32 mouse cellular contexts compared by ENCODE assay signal in the genomic region with DNA sequence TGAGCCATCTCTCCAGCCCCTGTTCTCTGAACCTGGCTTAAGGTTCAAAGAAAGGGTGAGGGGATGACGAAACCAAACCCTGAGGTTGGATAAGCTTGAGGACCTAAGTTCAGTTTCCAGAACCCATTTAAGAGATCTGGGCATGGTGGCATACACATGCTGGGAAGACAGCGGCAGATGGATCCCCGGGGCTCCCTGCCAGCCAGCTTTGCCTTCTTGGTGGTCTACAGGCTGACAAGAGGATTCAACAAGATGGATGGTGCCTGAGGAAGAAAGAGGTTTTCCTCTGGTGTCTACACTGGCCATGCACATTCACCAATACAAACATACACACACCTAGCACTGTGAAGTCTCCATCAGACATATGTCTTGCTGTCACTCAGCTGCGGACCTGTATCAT. TPM values are rescaled to one million over a fixed set of nuclear protein-coding genes. Genes with fewer than 3 reads are reported as not detected.
DNase-seq lines count a peak whose midpoint lies in the region; ATAC-seq and TF ChIP-seq lines count a peak whose summit lies in the region.
"Had no signal": no experiment of that assay in that cellular context is flagged by ENCODE, and none has a peak within 500 bp of the region (broad histone marks: within the 10 kb centered on the region; RNA-seq: fewer than 3 reads in every experiment).

No protein-coding gene starts in this region.

- peak overlapping the region; percentile 42; the same call in 1 of the 2 replicates for H3K27ac ChIP-seq in hindbrain, postnatal 0 days
- H3K27ac ChIP-seq in hindbrain, embryonic 11.5 days (ENCODE audit: low read depth, low read length), result no peak overlapping the region
- no peak overlapping the region for H3K27ac ChIP-seq in left cerebral cortex, adult 2 months
- no peak overlapping the region for H3K27ac ChIP-seq in stomach, postnatal 0 days (replicated peaks)
- H3K27ac ChIP-seq: embryonic facial prominence, embryonic 10.5 days; embryonic facial prominence, embryonic 15.5 days; hindbrain, embryonic 13.5 days; limb, embryonic 10.5 days; limb, embryonic 15.5 days; liver, embryonic 13.5 days; midbrain, embryonic 12.5 days; neural tube, embryonic 13.5 days; stomach, embryonic 15.5 days had no signal

- in situ Hi-C loops in Patski (cut with MboI; ENCODE audit: low pct_unique_long_range_greater_than_20kb), result no loop called here

- no peak overlapping the region for H3K4me3 ChIP-seq in hindbrain, postnatal 0 days (ENCODE audit: low read length)
- no peak overlapping the region for H3K4me3 ChIP-seq in hindbrain, embryonic 11.5 days (ENCODE audit: low read depth, low read length)
- H3K4me3 ChIP-seq in left cerebral cortex, adult 2 months, result no peak overlapping the region
- no peak overlapping the region for H3K4me3 ChIP-seq in stomach, postnatal 0 days (ENCODE audit: low read depth, low read length)
- H3K4me3 ChIP-seq: embryonic facial prominence, embryonic 10.5 days; embryonic facial prominence, embryonic 15.5 days; hindbrain, embryonic 13.5 days; limb, embryonic 10.5 days; limb, embryonic 15.5 days; liver, embryonic 13.5 days; megakaryocyte, embryonic 14.5 days; midbrain, embryonic 12.5 days; myocyte; neural tube, embryonic 13.5 days; stomach, embryonic 15.5 days had no signal

- no peaks in the 10 kb centered on the region for H3K9me3 ChIP-seq in hindbrain, postnatal 0 days (ENCODE audit: low read length)
- 0 out of 2 replicates have a peak, but pooled peaks cover 2% of the 10 kb centered on the region for H3K9me3 ChIP-seq in hindbrain, embryonic 11.5 days (ENCODE audit: control insufficient read depth, low read length)
- no peaks in the 10 kb centered on the region for H3K9me3 ChIP-seq in stomach, postnatal 0 days (ENCODE audit: control insufficient read depth, low read length)
- H3K9me3 ChIP-seq: embryonic facial prominence, embryonic 10.5 days; embryonic facial prominence, embryonic 15.5 days; hindbrain, embryonic 13.5 days; limb, embryonic 10.5 days; limb, embryonic 15.5 days; liver, embryonic 13.5 days; neural tube, embryonic 13.5 days; stomach, embryonic 15.5 days had no signal

- CTCF ChIA-PET in Patski (lab: Charles Lee), result no interaction called here

- H3K4me2 ChIP-seq in hindbrain, postnatal 0 days (ENCODE audit: low read depth, low read length), result no peak overlapping the region
- no peak overlapping the region for H3K4me2 ChIP-seq in hindbrain, embryonic 11.5 days (replicated peaks; ENCODE audit: low read depth, low read length)
- H3K4me2 ChIP-seq in stomach, postnatal 0 days (replicated peaks; ENCODE audit: low read depth), result no peak overlapping the region
- H3K4me2 ChIP-seq: embryonic facial prominence, embryonic 15.5 days; heart, embryonic 11.5 days; hindbrain, embryonic 13.5 days; limb, embryonic 15.5 days; liver, embryonic 13.5 days; midbrain, embryonic 12.5 days; neural tube, embryonic 13.5 days; stomach, embryonic 15.5 days had no signal

- H3K36me3 ChIP-seq in hindbrain, postnatal 0 days (ENCODE audit: insufficient read depth, low read length), result peaks cover 27% of the 10 kb centered on the region; the same call in 1 of the 2 replicates
- no peaks in the 10 kb centered on the region for H3K36me3 ChIP-seq in hindbrain, embryonic 11.5 days (ENCODE audit: control insufficient read depth, insufficient read depth, low read length)
- H3K36me3 ChIP-seq in stomach, postnatal 0 days (ENCODE audit: control insufficient read depth, insufficient read depth, low read length), result peaks cover 3% of the 10 kb centered on the region

- POLR2A ChIA-PET in Patski (lab: Charles Lee), result no interaction called here

- no peaks in the 10 kb centered on the region for H3K27me3 ChIP-seq in hindbrain, postnatal 0 days (ENCODE audit: insufficient read depth, low read length)
- H3K27me3 ChIP-seq in hindbrain, embryonic 11.5 days (ENCODE audit: control insufficient read depth, insufficient read depth, low read length), result no peaks in the 10 kb centered on the region
- no peaks in the 10 kb centered on the region for H3K27me3 ChIP-seq in Patski
- no peaks in the 10 kb centered on the region for H3K27me3 ChIP-seq in stomach, postnatal 0 days (ENCODE audit: control insufficient read depth, insufficient read depth, low read length)
- H3K27me3 ChIP-seq: embryonic facial prominence, embryonic 15.5 days; hindbrain, embryonic 13.5 days; limb, embryonic 15.5 days; liver, embryonic 13.5 days; megakaryocyte, embryonic 14.5 days; midbrain, embryonic 12.5 days; neural tube, embryonic 13.5 days; stomach, embryonic 15.5 days had no signal

- 69% methylated on average over 4 of the region's 4 CpGs for WGBS in hindbrain, postnatal 0 days
- 82% methylated on average over 4 of the region's 4 CpGs for WGBS in hindbrain, embryonic 11.5 days
- 84% methylated on average over 4 of the region's 4 CpGs for WGBS in stomach, postnatal 0 days

- H3K4me1 ChIP-seq in hindbrain, postnatal 0 days (ENCODE audit: insufficient read depth, low read length), result no peaks in the 10 kb centered on the region
- no peaks in the 10 kb centered on the region for H3K4me1 ChIP-seq in hindbrain, embryonic 11.5 days (replicated peaks; ENCODE audit: control insufficient read depth, insufficient read depth, low read length)
- no peaks in the 10 kb centered on the region for H3K4me1 ChIP-seq in stomach, postnatal 0 days (replicated peaks; ENCODE audit: control insufficient read depth, insufficient read depth)
- H3K4me1 ChIP-seq: embryonic facial prominence, embryonic 10.5 days; embryonic facial prominence, embryonic 15.5 days; limb, embryonic 10.5 days; limb, embryonic 15.5 days; liver, embryonic 13.5 days; megakaryocyte, embryonic 14.5 days; midbrain, embryonic 12.5 days; stomach, embryonic 15.5 days had no signal

- no peak for TF ChIP-seq EP300 in stomach, postnatal 0 days (optimal IDR thresholded peaks at IDR 0.05)

- DNase-seq in cerebellum, postnatal 14 days, result peak; percentile 56 to 57
- no peak for DNase-seq in cerebellum, adult 8-10 months
- no peak for DNase-seq in hindbrain, postnatal 0 days (ENCODE audit: low spot score)
- no peak for DNase-seq in hindbrain, embryonic 11.5 days (ENCODE audit: low spot score)
- DNase-seq in left cerebral cortex, postnatal 4 days, result peak; percentile 85
- DNase-seq in left cerebral cortex, adult 2 months (ENCODE audit: extremely low spot score in 1 of 2, low spot score in 2 of 2), result no peak
- DNase-seq in Patski (ENCODE audit: low read depth, low spot score), result peak; percentile 30
- no peak for DNase-seq in stomach, postnatal 0 days (ENCODE audit: low spot score)
- DNase-seq: adrenal gland, postnatal 10 days; cerebellum, adult 11 months; gastrocnemius, postnatal 36 days; heart, adult 18-20 months; heart, postnatal 36 days; kidney, adult 9 months; kidney, postnatal 10 days; liver, embryonic 13.5 days; lung, adult 18-20 months; lung, postnatal 4 days; thymus, postnatal 14 days had no signal

- intact Hi-C loops in left cerebral cortex, postnatal 4 days (cut with DNase I), result no loop called here
- intact Hi-C loops in left cerebral cortex, adult 2 months (cut with DNase I), result no loop called here

- no peak for TF ChIP-seq CTCF in hindbrain, postnatal 0 days (IDR thresholded peaks at IDR 0.05; ENCODE audit: low read depth)
- TF ChIP-seq CTCF in left cerebral cortex, adult 2 months (IDR thresholded peaks at IDR 0.05), result no peak
- TF ChIP-seq CTCF in Patski (IDR thresholded peaks at IDR 0.05), result no peak
- no peak for TF ChIP-seq CTCF in stomach, postnatal 0 days (IDR thresholded peaks at IDR 0.05; ENCODE audit: low read depth)

- H3K9ac ChIP-seq in hindbrain, postnatal 0 days (replicated peaks; ENCODE audit: low read length), result no peak overlapping the region
- H3K9ac ChIP-seq in hindbrain, embryonic 11.5 days (ENCODE audit: low read depth, low read length), result no peak overlapping the region
- no peak overlapping the region for H3K9ac ChIP-seq in stomach, postnatal 0 days (ENCODE audit: low read length)
- H3K9ac ChIP-seq: embryonic facial prominence, embryonic 15.5 days; hindbrain, embryonic 13.5 days; limb, embryonic 15.5 days; liver, embryonic 13.5 days; midbrain, embryonic 12.5 days; neural tube, embryonic 13.5 days; stomach, embryonic 15.5 days had no signal

- no peak for ATAC-seq in hindbrain, postnatal 0 days
- no peak for ATAC-seq in hindbrain, embryonic 11.5 days (ENCODE audit: low FRiP score)
- ATAC-seq in Patski, result peak; percentile 76
- ATAC-seq in stomach, postnatal 0 days (ENCODE audit: low FRiP score, low TSS enrichment), result no peak
- ATAC-seq: intestine, postnatal 0 days; lung, postnatal 0 days had no signal

RNA-seq across cellular contexts. Expression of a gene that starts 37.6 kb away (rescaled TPM):
- total RNA-seq in hindbrain, postnatal 0 days (2014; rRNA removed), result 20.5 and 22.7 TPM in 2 replicates
- polyA plus RNA-seq in hindbrain, postnatal 0 days (2015; fragmentation: Nextera tagmentation; extraction: Ambion mirVana), result 17.6 and 18.1 TPM in 2 replicates
- 29.1 and 29.9 TPM in 2 replicates for polyA plus RNA-seq in hindbrain, embryonic 11.5 days (2014; fragmentation: Nextera tagmentation; extraction: Ambion mirVana)
- total RNA-seq in left cerebral cortex, postnatal 4 days (2021), result 10 to 100 TPM; 17.9 to 19.4 TPM
- total RNA-seq in left cerebral cortex, adult 2 months (2021), result 10 to 100 TPM; 15.4 to 16.1 TPM
- 34.0 TPM for polyA plus RNA-seq in Patski (2021)
- 12.6 and 13.8 TPM in 2 replicates for polyA plus RNA-seq in stomach, postnatal 0 days (2015; fragmentation: Nextera tagmentation; extraction: Ambion mirVana)

RNA-seq across cellular contexts. Expression of a gene that starts 37.6 kb away (rescaled TPM):
- total RNA-seq in hindbrain, postnatal 0 days (2014; rRNA removed), result 14.9 and 21.5 TPM in 2 replicates
- 52.3 and 57.2 TPM in 2 replicates for polyA plus RNA-seq in hindbrain, postnatal 0 days (2015; fragmentation: Nextera tagmentation; extraction: Ambion mirVana)
- polyA plus RNA-seq in hindbrain, embryonic 11.5 days (2014; fragmentation: Nextera tagmentation; extraction: Ambion mirVana), result 75.3 and 76.0 TPM in 2 replicates
- total RNA-seq in left cerebral cortex, postnatal 4 days (2021), result 10 to 100 TPM; 37.4 to 38.3 TPM
- 10 to 100 TPM; 83.8 to 90.4 TPM for total RNA-seq in left cerebral cortex, adult 2 months (2021)
- 93.7 TPM for polyA plus RNA-seq in Patski (2021)
- polyA plus RNA-seq in stomach, postnatal 0 days (2015; fragmentation: Nextera tagmentation; extraction: Ambion mirVana), result 72.0 and 76.2 TPM in 2 replicates

Comparison
In these comparisons a context has a peak if more than half of its experiments do, and no peak if none do; other contexts are left out.
1. DNase-seq: peak in cerebellum, postnatal 14 days (2 of 2), left cerebral cortex, postnatal 4 days (single experiment) and Patski (single experiment); none in cerebellum, adult 8-10 months (single experiment), hindbrain, postnatal 0 days (single experiment), hindbrain, embryonic 11.5 days (single experiment), left cerebral cortex, adult 2 months (0 of 2) and stomach, postnatal 0 days (single experiment).